Mouse (Mus musculus) heart, postnatal 0 days (tissue): ENCODE data around the gene Slc39a11.

ENCODE experiments used
- CTCF ChIP-seq: IDR thresholded peaks from 2 replicates; pipeline ENCODE4 v1.5.1; 2016; ENCODE audit warnings: antibody characterized with exemption, control low read depth, low read depth
- EP300 ChIP-seq: IDR thresholded peaks from 2 replicates; pipeline ENCODE4 v1.6.1; 2016; ENCODE audit warnings: antibody characterized with exemption, low read depth

DNA sequence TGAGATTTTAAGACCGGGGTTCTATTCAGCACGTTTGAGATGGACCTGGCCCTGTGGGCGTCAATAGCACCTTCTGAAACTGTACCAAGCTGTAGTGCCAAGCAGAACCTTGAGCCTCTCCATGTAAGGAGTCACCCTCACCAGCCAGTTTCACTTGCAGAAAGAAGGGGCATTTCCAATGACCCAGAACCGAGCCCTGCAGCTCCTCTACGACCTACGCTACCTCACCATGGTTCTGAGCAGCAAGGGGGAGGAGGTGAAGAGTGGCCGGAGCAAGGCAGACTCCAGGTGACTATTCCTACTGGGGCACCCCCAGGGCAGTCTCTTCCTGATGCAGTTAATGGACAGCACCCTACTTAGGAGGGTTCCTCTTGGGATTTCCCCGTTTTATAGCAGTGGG is 8.4 kb upstream of the Slc39a11 start:
- TF ChIP-seq CTCF, result no peak
- TF ChIP-seq EP300, result no peak
